Mouse (Mus musculus): ENCODE measurements around the gene Wnt9b. TPM values are rescaled to one million over a fixed set of nuclear protein-coding genes. Genes with fewer than 3 reads are reported as not detected.

The Wnt9b gene
- total and polyA plus RNA-seq, 3 experiments, result not detected

DNA sequence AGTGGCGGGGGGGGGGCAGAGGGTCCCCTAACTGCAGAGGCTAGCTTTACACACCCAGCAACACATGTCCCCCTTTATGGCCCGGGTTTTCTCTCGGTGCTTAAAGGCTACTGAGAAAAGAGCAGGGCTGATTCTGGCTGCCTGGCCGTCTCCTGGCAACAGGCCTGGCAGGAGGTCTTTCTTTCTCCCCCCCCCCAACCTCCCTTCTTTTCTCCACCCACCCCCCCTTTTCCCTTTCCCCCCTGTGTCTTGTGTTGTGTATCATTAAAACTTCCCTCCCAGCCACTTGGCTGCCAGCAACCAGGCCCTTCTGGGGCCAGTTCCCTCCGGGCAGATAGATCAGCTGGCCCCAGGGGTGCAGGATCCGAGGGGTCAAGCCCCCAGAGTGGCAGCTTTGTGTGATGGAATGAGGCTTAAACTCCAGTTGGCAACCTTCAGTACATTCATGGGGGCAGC is 16.0 kb upstream of the Wnt9b start (continued):
- TF ChIP-seq GATA1 (IDR thresholded peaks at IDR 0.05; ENCODE audit: low read depth, low read length), result no peak
- no peak for TF ChIP-seq TAL1 (IDR thresholded peaks at IDR 0.05; ENCODE audit: low read length)

GRCm38 (mm10) chr11:103764601-103765000 is 15.0 kb upstream of the Wnt9b start:
- H3K27me3 ChIP-seq (ENCODE audit: control insufficient read depth in 1 of 2, insufficient read depth in 2 of 2, low read length in 2 of 2), result no peaks in the 10 kb centered on the region
- H3K4me1 ChIP-seq (ENCODE audit: control insufficient read depth in 1 of 2, insufficient read depth in 2 of 2, low read length in 2 of 2), result no peaks in the 10 kb centered on the region
- no peaks in the 10 kb centered on the region for H3K79me2 ChIP-seq (ENCODE audit: control insufficient read depth, insufficient read depth, low read length, poor library complexity)
- no peak overlapping the region for H3K9ac ChIP-seq (ENCODE audit: control insufficient read depth, low read depth, low read length, poor library complexity, severe bottlenecking)
- H3K4me3 ChIP-seq (ENCODE audit: control insufficient read depth in 1 of 2, insufficient read depth in 1 of 2, low read depth in 2 of 2, low read length in 2 of 2), result no peak overlapping the region
- TF ChIP-seq NRF1 (IDR thresholded peaks at IDR 0.05; ENCODE audit: insufficient read depth, low read depth, low read length, poor library complexity, severe bottlenecking) (no peak), RAD21 (IDR thresholded peaks at IDR 0.05; ENCODE audit: low read depth, low read length) (no peak), BHLHE40 (IDR thresholded peaks at IDR 0.05; ENCODE audit: borderline replicate concordance, low read depth, low read length) (no peak), ZC3H11A (IDR thresholded peaks at IDR 0.05; ENCODE audit: low read depth, low read length) (no peak), NELFE (IDR thresholded peaks at IDR 0.05; ENCODE audit: low read depth, low read length) (no peak), JUND (IDR thresholded peaks at IDR 0.05; ENCODE audit: low read depth, low read length) (no peak), HCFC1 (IDR thresholded peaks at IDR 0.05; ENCODE audit: low read depth, low read length) (no peak), KAT2A (conservative IDR thresholded peaks at IDR 0.05; ENCODE audit: low read depth, low read length) (no peak), POLR2A (IDR thresholded peaks at IDR 0.05; ENCODE audit: control insufficient read depth in 1 of 2, insufficient read depth in 1 of 2, low read depth in 1 of 2, low read length in 2 of 2, poor library complexity in 1 of 2) (no peak), MAFK (IDR thresholded peaks at IDR 0.05; ENCODE audit: borderline replicate concordance, low read depth, low read length) (no peak), MAZ (IDR thresholded peaks at IDR 0.05; ENCODE audit: low read depth, low read length) (no peak), EP300 (IDR thresholded peaks at IDR 0.05; ENCODE audit: low read depth in 1 of 2, low read length in 2 of 2) (no peak), USF2 (IDR thresholded peaks at IDR 0.05; ENCODE audit: borderline replicate concordance in 1 of 2, insufficient read depth in 1 of 2, low read depth in 1 of 2, low read length in 2 of 2) (no peak), MYB (IDR thresholded peaks at IDR 0.05; ENCODE audit: low read depth, low read length) (no peak), MYC (IDR thresholded peaks at IDR 0.05; ENCODE audit: low read depth, low read length) (no peak), POLR2AphosphoS2 (IDR thresholded peaks at IDR 0.05; ENCODE audit: low read length) (no peak), ZMIZ1 (IDR thresholded peaks at IDR 0.05; ENCODE audit: low read depth, low read length) (no peak), TBP (IDR thresholded peaks at IDR 0.05; ENCODE audit: low read depth, low read length) (no peak)
- H3K9me3 ChIP-seq (replicated peaks; ENCODE audit: insufficient read depth, low read length), result no peaks in the 10 kb centered on the region
- no peak overlapping the region for H3K27ac ChIP-seq (ENCODE audit: control insufficient read depth, low read depth, low read length)
- H3K36me3 ChIP-seq (ENCODE audit: control insufficient read depth in 1 of 2, insufficient read depth in 2 of 2, low read length in 2 of 2), result no peaks in the 10 kb centered on the region
- DNase-seq (ENCODE audit: low read depth, low spot score), result no peak

Measured in MEL (cell line).